Mouse (Mus musculus) MEL (cell line): ENCODE data around the gene Hist2h4. TPM values are rescaled to one million over a fixed set of nuclear protein-coding genes. Genes with fewer than 3 reads are reported as not detected.

Experiments
- DNase-seq: peaks from one replicate; pipeline ENCODE4 v3.0.0; 2011; ENCODE audit warnings: low read depth, low spot score
- H3K27ac ChIP-seq: 2 replicates; pipeline ENCODE4 v1.5.1; 2012; ENCODE audit warnings: low read depth, mild to moderate bottlenecking, control low read depth, low read length, moderate library complexity; ENCODE audit not compliant: control insufficient read depth
- H3K27me3 ChIP-seq, 2 experiments: fragments of 150-350 bp in 1 of 2; sonication (generic) in 1 of 2; 2 replicates each; pipeline ENCODE4 v1.6.1; 2012; ENCODE audit warnings: low read length in 2 of 2, mild to moderate bottlenecking in 2 of 2, improper control_type of control experiment in 1 of 2, moderate library complexity in 1 of 2; ENCODE audit not compliant: insufficient read depth in 2 of 2, control insufficient read depth in 1 of 2
- H3K36me3 ChIP-seq, 2 experiments: 2 replicates each; pipeline ENCODE4 v1.6.1; 2012 to 2014; ENCODE audit warnings: low read length in 2 of 2, improper control_type of control experiment in 1 of 2, inconsistent platforms in 1 of 2, mild to moderate bottlenecking in 1 of 2; ENCODE audit not compliant: insufficient read depth in 2 of 2, control insufficient read depth in 1 of 2
- H3K4me1 ChIP-seq, 2 experiments: fragments of 150-350 bp in 1 of 2; sonication (generic) in 1 of 2; 2 replicates each; pipeline ENCODE4 v1.6.1; 2012; ENCODE audit warnings: low read length in 2 of 2, improper control_type of control experiment in 1 of 2, mild to moderate bottlenecking in 1 of 2; ENCODE audit not compliant: insufficient read depth in 2 of 2, control insufficient read depth in 1 of 2
- H3K4me3 ChIP-seq, 2 experiments: fragments of 150-350 bp in 1 of 2; sonication (generic) in 1 of 2; 2 replicates each; pipeline ENCODE4 v1.5.1; 2012; ENCODE audit warnings: low read depth in 2 of 2, low read length in 2 of 2, mild to moderate bottlenecking in 2 of 2, moderate library complexity in 2 of 2, control low read depth in 1 of 2, improper control_type of control experiment in 1 of 2; ENCODE audit not compliant: control insufficient read depth in 1 of 2, insufficient read depth in 1 of 2
- H3K79me2 ChIP-seq: 2 replicates; pipeline ENCODE4 v1.6.1; 2012; ENCODE audit warnings: mild to moderate bottlenecking, low read length, moderate library complexity; ENCODE audit not compliant: control insufficient read depth, poor library complexity, insufficient read depth
- H3K9ac ChIP-seq: 2 replicates; pipeline ENCODE4 v1.6.1; 2012; ENCODE audit warnings: low read depth, mild to moderate bottlenecking, control low read depth, low read length, moderate library complexity; ENCODE audit not compliant: control insufficient read depth, poor library complexity, severe bottlenecking
- H3K9me3 ChIP-seq: fragments of 150-350 bp; sonication (generic); replicated peaks from 2 replicates; pipeline ENCODE4 v1.6.1; 2012; ENCODE audit warnings: mild to moderate bottlenecking, low read length, improper control_type of control experiment, moderate library complexity; ENCODE audit not compliant: insufficient read depth
- CHD2 ChIP-seq: IDR thresholded peaks from 2 replicates; pipeline ENCODE4 v1.6.1; 2011; ENCODE audit warnings: low read length, improper control_type of control experiment
- E2F4 ChIP-seq: IDR thresholded peaks from 2 replicates; pipeline ENCODE4 v1.6.1; 2011; ENCODE audit warnings: low read depth, low read length, improper control_type of control experiment, borderline replicate concordance
- ELF1 ChIP-seq: IDR thresholded peaks from 2 replicates; pipeline ENCODE4 v1.6.1; 2014; ENCODE audit warnings: low read depth, mild to moderate bottlenecking, inconsistent platforms, low read length, improper control_type of control experiment, moderate library complexity
- ETS1 ChIP-seq: IDR thresholded peaks from 2 replicates; pipeline ENCODE4 v1.6.1; 2012; ENCODE audit warnings: low read depth, mild to moderate bottlenecking, inconsistent platforms, low read length, improper control_type of control experiment, moderate library complexity
- GABPA ChIP-seq: IDR thresholded peaks from 2 replicates; pipeline ENCODE4 v1.6.1; 2012; ENCODE audit warnings: low read depth, mild to moderate bottlenecking, inconsistent platforms, low read length, improper control_type of control experiment, moderate library complexity
- GATA1 ChIP-seq: IDR thresholded peaks from 2 replicates; pipeline ENCODE4 v1.6.1; 2011; ENCODE audit warnings: low read depth, low read length, improper control_type of control experiment
- HCFC1 ChIP-seq: IDR thresholded peaks from 2 replicates; pipeline ENCODE4 v1.6.1; 2012; ENCODE audit warnings: low read depth, mild to moderate bottlenecking, inconsistent platforms, low read length, improper control_type of control experiment, moderate library complexity
- KAT2A ChIP-seq: conservative IDR thresholded peaks from 2 replicates; pipeline ENCODE4 v1.6.1; 2012; ENCODE audit warnings: low read depth, low read length, improper control_type of control experiment, inconsistent platforms
- MAFK ChIP-seq: IDR thresholded peaks from 2 replicates; pipeline ENCODE4 v1.6.1; 2011; ENCODE audit warnings: low read depth, mild to moderate bottlenecking, low read length, improper control_type of control experiment, borderline replicate concordance
- MAX ChIP-seq: IDR thresholded peaks from 2 replicates; pipeline ENCODE4 v1.6.1; 2011; ENCODE audit warnings: low read length, improper control_type of control experiment
- MEF2A ChIP-seq: IDR thresholded peaks from 2 replicates; pipeline ENCODE4 v1.6.1; 2014; ENCODE audit warnings: low read depth, mild to moderate bottlenecking, inconsistent platforms, low read length, improper control_type of control experiment; ENCODE audit not compliant: poor library complexity, insufficient replicate concordance, severe bottlenecking; ENCODE audit errors: extremely low read depth
- MYB ChIP-seq: IDR thresholded peaks from 2 replicates; pipeline ENCODE4 v1.6.1; 2011; ENCODE audit warnings: mild to moderate bottlenecking, low read depth, low read length, improper control_type of control experiment
- NELFE ChIP-seq: IDR thresholded peaks from 2 replicates; pipeline ENCODE4 v1.6.1; 2011; ENCODE audit warnings: low read depth, low read length, improper control_type of control experiment
- POLR2AphosphoS5 ChIP-seq: IDR thresholded peaks from 2 replicates; pipeline ENCODE4 v1.6.1; 2012; ENCODE audit warnings: low read depth, borderline replicate concordance, mild to moderate bottlenecking, inconsistent platforms, low read length, moderate library complexity, mixed read lengths
- SMC3 ChIP-seq: IDR thresholded peaks from 2 replicates; pipeline ENCODE4 v1.6.1; 2011; ENCODE audit warnings: low read depth, low read length, improper control_type of control experiment
- TBP ChIP-seq: IDR thresholded peaks from 2 replicates; pipeline ENCODE4 v1.8.0; 2011; ENCODE audit warnings: low read depth, low read length, improper control_type of control experiment
- UBTF ChIP-seq: IDR thresholded peaks from 2 replicates; pipeline ENCODE4 v1.6.1; 2012; ENCODE audit warnings: low read depth, mild to moderate bottlenecking, inconsistent platforms, low read length, improper control_type of control experiment, moderate library complexity, borderline replicate concordance; ENCODE audit not compliant: insufficient read depth
- USF1 ChIP-seq: IDR thresholded peaks from 2 replicates; pipeline ENCODE4 v1.6.1; 2014; ENCODE audit warnings: low read depth, mild to moderate bottlenecking, inconsistent platforms, low read length, improper control_type of control experiment, moderate library complexity
- ZC3H11A ChIP-seq: IDR thresholded peaks from 2 replicates; pipeline ENCODE4 v1.6.1; 2012; ENCODE audit warnings: low read depth, mild to moderate bottlenecking, inconsistent platforms, low read length, improper control_type of control experiment
- polyA plus RNA-seq, 2 experiments: library from polyadenylated mRNA; stranded (reverse) in 1 of 2; unstranded in 1 of 2; fragments of >175 nt in 1 of 2; fragments of >200 nt in 1 of 2; gene quantifications; 2 replicates each; pipeline versions ENCODE4 v1.2.1 to v1.2.4; 2012; ENCODE audit warnings: low replicate concordance in 2 of 2, low read depth in 1 of 2; ENCODE audit not compliant: insufficient read length in 2 of 2, insufficient read depth in 1 of 2, missing spikeins in 1 of 2
- total RNA-seq: library from RNA; depleted of rRNA; stranded (reverse); fragments of 300-350 nt; gene quantifications from 2 replicates; pipeline ENCODE4 v1.2.3, GENCODE M21; 2012

The Hist2h4 gene
- total and polyA plus RNA-seq, 3 experiments, result 1.5 to 195 TPM; not detected in 1

GRCm38 (mm10) chr3:96236834-96237334, 26.2 kb downstream of the Hist2h4 start:
- peaks cover 4% of the 10 kb centered on the region; the same call in 1 of the 2 replicates for H3K79me2 ChIP-seq
- peaks cover 0 to 23% of the 10 kb centered on the region in 2 experiments; a peak in 2 of 4 replicates for H3K4me1 ChIP-seq
- no peak for TF ChIP-seq NELFE
- TF ChIP-seq UBTF, result no peak
- TF ChIP-seq ELF1, result no peak
- no peak for TF ChIP-seq TBP
- no peak for TF ChIP-seq SMC3
- TF ChIP-seq GATA1, result no peak
- TF ChIP-seq POLR2AphosphoS5, result no peak
- no peak for TF ChIP-seq MEF2A
- TF ChIP-seq ETS1, result no peak
- TF ChIP-seq GABPA, result no peak
- TF ChIP-seq HCFC1, result no peak
- TF ChIP-seq MAFK, result no peak
- TF ChIP-seq, all 39 proteins: peak for 0
- Histone ChIP-seq H3K9me3 (no peaks in the 10 kb centered on the region), H3K27me3 (no peaks in the 10 kb centered on the region), H3K9ac (peak overlapping the region; percentile 74), H3K36me3 (peaks cover 0 to 23% of the 10 kb centered on the region in 2 experiments; a peak in 2 of 4 replicates), H3K27ac (peak overlapping the region; percentile 93), H3K4me3 (peak overlapping the region; percentile 1 to 57)
- no peak for DNase-seq

- Histone ChIP-seq H3K36me3 (peaks cover 0 to 23% of the 10 kb centered on the region in 2 experiments; a peak in 2 of 4 replicates), H3K27me3 (no peaks in the 10 kb centered on the region), H3K9ac (no peak overlapping the region), H3K9me3 (no peaks in the 10 kb centered on the region), H3K79me2 (peaks cover 4% of the 10 kb centered on the region; the same call in 1 of the 2 replicates), H3K27ac (no peak overlapping the region), H3K4me1 (peaks cover 8 to 24% of the 10 kb centered on the region in 2 experiments), H3K4me3 (no peak overlapping the region)
- TF ChIP-seq USF1 (no peak), NELFE (no peak)
- peak; percentile 46 for DNase-seq
These were observed 27.3 kb downstream of the Hist2h4 start for GRCm38 (mm10) chr3:96235836-96236235.

- Histone ChIP-seq H3K4me3 (no peak overlapping the region), H3K4me1 (peaks cover 11 to 28% of the 10 kb centered on the region in 2 experiments), H3K27me3 (no peaks in the 10 kb centered on the region), H3K79me2 (peaks cover 4% of the 10 kb centered on the region; the same call in 1 of the 2 replicates), H3K27ac (no peak overlapping the region), H3K36me3 (peaks cover 0 to 24% of the 10 kb centered on the region in 2 experiments; a peak in 2 of 4 replicates), H3K9ac (no peak overlapping the region), H3K9me3 (no peaks in the 10 kb centered on the region)
- peak; percentile 52 for DNase-seq
- TF ChIP-seq ZC3H11A (no peak), KAT2A (no peak), E2F4 (no peak), MYB (no peak), MAX (no peak), CHD2 (no peak)
These were observed 28.2 kb downstream of the Hist2h4 start for GRCm38 (mm10) chr3:96234914-96235313.
